Mouse (Mus musculus) heart, postnatal 0 days (tissue): ENCODE results near the gene Icmt. TPM values are rescaled to one million over a fixed set of nuclear protein-coding genes. Genes with fewer than 3 reads are reported as not detected.

Experiments
- ATAC-seq: fragments of 200-750 bp; cut with Nextera tagmentation; 2 replicates; pipeline ENCODE4 v1.8.0; 2017; ENCODE audit warnings: low read depth, moderate number of reproducible peaks, moderate library complexity; ENCODE audit not compliant: insufficient read depth
- DNase-seq: peaks from one replicate; pipeline ENCODE4 v3.0.0-alpha.2; 2016; ENCODE audit warnings: low spot score
- H3K27ac ChIP-seq: fragments of 300-500 bp; sonication (generic); 2 replicates; pipeline ENCODE4 v1.5.1; 2014; ENCODE audit warnings: low read depth, mild to moderate bottlenecking
- H3K27me3 ChIP-seq: fragments of 300-500 bp; sonication (generic); 2 replicates; pipeline ENCODE4 v1.6.1; 2014; ENCODE audit warnings: low read length, mixed read lengths; ENCODE audit not compliant: control insufficient read depth, insufficient read depth
- H3K36me3 ChIP-seq: fragments of 300-500 bp; sonication (generic); replicated peaks from 2 replicates; pipeline ENCODE4 v1.6.1; 2014; ENCODE audit warnings: low read length, mixed read lengths; ENCODE audit not compliant: control insufficient read depth, insufficient read depth
- H3K4me1 ChIP-seq: fragments of 300-500 bp; sonication (generic); 2 replicates; pipeline ENCODE4 v1.6.1; 2014; ENCODE audit warnings: antibody characterized with exemption; ENCODE audit not compliant: control insufficient read depth, insufficient read depth
- H3K4me2 ChIP-seq: fragments of 300-500 bp; sonication (generic); 2 replicates; pipeline ENCODE4 v1.6.1; 2014; ENCODE audit warnings: low read depth, mild to moderate bottlenecking, low read length, moderate library complexity
- H3K4me3 ChIP-seq: fragments of 300-500 bp; sonication (generic); 2 replicates; pipeline ENCODE4 v1.5.1; 2014; ENCODE audit warnings: low read depth, low read length
- H3K9ac ChIP-seq: fragments of 300-500 bp; sonication (generic); replicated peaks from 2 replicates; pipeline ENCODE4 v1.6.1; 2014; ENCODE audit warnings: low read depth, low read length, mixed read lengths
- H3K9me3 ChIP-seq: fragments of 300-500 bp; sonication (generic); replicated peaks from 2 replicates; pipeline ENCODE4 v1.6.1; 2016; ENCODE audit warnings: low read length; ENCODE audit not compliant: control insufficient read depth
- CTCF ChIP-seq: IDR thresholded peaks from 2 replicates; pipeline ENCODE4 v1.5.1; 2016; ENCODE audit warnings: antibody characterized with exemption, control low read depth, low read depth
- EP300 ChIP-seq: IDR thresholded peaks from 2 replicates; pipeline ENCODE4 v1.6.1; 2016; ENCODE audit warnings: antibody characterized with exemption, low read depth
- WGBS: fragments of 180-500 bp; shearing (Covaris S2); extraction: QIAGEN DNeasy Blood & Tissue Kit; methylation state at CpG from one replicate; pipeline ENCODE4 v1.1.7; 2014; 5-methylcytosine and 5-hydroxymethylcytosine counted together
- polyA plus RNA-seq: library from polyadenylated mRNA; unstranded; fragments of >200 nt; fragmentation: Nextera tagmentation; extraction: Ambion mirVana; gene quantifications from 2 replicates; pipeline ENCODE4 v1.2.1, GENCODE M21; 2015
- total RNA-seq: library from RNA; depleted of rRNA; stranded (reverse); fragments of >200 nt; gene quantifications from 2 replicates; pipeline ENCODE4 v1.2.3, GENCODE M21; 2014; ENCODE audit warnings: low replicate concordance

The Icmt gene
- total and polyA plus RNA-seq, 2 experiments from 2014 or later = 15.0 to 38.0 TPM

DNA sequence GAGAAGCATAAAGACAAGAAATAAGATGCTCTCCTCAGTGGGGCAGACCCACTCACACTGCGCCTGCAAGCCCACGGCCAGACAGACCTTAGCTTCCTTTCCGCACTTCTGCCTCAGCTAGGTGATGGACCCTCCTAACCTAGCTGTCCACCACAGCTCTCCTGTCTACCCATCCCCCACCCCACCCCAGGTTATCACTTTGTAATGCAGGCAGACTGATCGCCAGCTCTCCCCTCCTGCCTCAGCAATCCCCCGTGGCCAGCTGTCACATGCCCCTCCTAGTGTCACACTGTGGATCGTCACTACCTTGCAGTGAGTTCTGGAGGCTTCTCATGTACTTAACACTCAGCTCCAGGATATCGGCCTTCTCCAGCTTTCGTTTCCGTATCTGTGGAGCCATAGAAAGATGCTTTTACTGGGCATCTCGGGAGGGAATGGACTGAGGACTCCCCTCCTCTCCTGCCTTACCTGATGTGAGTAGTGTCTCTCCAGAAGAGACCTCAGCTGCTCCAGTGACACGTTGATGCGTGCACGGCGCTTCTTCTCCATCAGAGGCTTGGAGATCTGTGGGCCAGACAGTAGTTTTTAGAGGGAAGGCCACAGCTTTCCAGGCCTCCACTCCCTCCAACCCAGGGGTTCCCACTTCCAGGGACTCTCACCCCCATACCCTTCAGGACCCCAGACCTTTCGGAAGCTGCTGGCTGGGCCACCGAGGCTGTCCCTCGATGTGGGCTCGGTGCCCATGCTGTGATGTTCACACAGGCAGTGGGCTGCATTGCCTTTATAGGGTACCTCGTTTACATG, 9.5 kb upstream of the Icmt start:
- 0 out of 2 replicates have a peak, but pooled peaks cover 4% of the 10 kb centered on the region for H3K4me1 ChIP-seq
- 18% methylated on average over 19 of the region's 19 CpGs for WGBS
- no peak overlapping the region for H3K27ac ChIP-seq
- H3K9ac ChIP-seq = no peak overlapping the region
- H3K9me3 ChIP-seq = no peaks in the 10 kb centered on the region
- H3K4me3 ChIP-seq = no peak overlapping the region
- DNase-seq = no peak
- no peaks in the 10 kb centered on the region for H3K36me3 ChIP-seq
- no peak for TF ChIP-seq EP300
- TF ChIP-seq CTCF = no peak
- ATAC-seq = no peak
- peaks cover 84% of the 10 kb centered on the region for H3K27me3 ChIP-seq
- no peak overlapping the region for H3K4me2 ChIP-seq

DNA sequence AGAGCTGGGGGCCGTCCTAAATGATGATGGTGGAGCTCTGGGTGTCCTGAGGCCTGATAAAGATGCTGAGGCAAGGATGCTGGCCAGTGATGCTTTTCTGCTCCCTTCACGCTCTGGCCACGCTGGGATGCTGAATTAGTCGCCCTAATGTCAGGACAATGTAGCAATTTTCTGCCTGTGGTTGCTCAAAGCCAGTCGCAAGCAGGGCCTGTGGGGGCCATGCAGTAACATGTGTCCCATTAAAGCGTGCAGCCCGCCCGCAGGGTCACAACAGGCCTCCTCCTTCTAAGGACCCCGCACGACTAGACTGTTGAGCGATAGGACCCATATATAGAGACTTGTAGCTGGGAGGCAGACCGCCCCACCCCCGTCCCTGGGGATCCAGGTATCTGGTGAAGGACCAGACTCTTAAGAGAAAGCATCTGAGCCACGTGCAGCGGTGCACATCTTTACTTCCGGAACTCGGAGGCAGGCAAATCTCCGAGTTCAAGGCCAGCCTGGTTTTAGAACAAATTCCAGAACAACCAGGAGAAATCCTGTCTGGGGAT, 8.6 kb upstream of the Icmt start:
- DNase-seq = no peak
- WGBS = 58% methylated on average over 18 of the region's 18 CpGs
- Histone ChIP-seq H3K36me3 (no peaks in the 10 kb centered on the region), H3K27me3 (peaks cover 86% of the 10 kb centered on the region), H3K27ac (no peak overlapping the region), H3K4me3 (no peak overlapping the region), H3K4me2 (no peak overlapping the region), H3K9me3 (no peaks in the 10 kb centered on the region), H3K4me1 (0 out of 2 replicates have a peak, but pooled peaks cover 4% of the 10 kb centered on the region), H3K9ac (no peak overlapping the region)
- no peak for ATAC-seq
- TF ChIP-seq CTCF (no peak), EP300 (no peak)

DNA sequence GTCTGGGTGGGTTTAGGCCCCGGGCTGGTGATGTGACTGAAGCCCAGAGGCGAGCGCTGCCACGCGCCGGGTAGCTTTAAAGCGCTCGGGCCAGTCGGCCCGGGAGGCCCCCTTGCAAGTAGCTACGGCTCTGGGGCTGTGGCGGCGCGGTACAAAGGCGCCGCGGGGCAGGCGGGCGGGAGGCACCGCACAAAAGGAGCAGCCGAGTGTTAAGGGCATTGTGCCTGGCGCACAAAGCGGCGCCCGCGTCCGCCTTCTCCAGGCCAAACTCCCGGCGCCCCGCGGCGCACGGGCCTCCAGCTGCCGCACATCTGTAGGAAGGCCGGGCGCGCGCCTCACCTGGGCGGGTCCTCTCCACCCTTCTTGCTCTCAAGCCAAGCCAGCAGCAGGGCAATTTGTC, 6.6 kb upstream of the Icmt start:
- Histone ChIP-seq H3K9ac (no peak overlapping the region), H3K4me1 (0 out of 2 replicates have a peak, but pooled peaks cover 4% of the 10 kb centered on the region), H3K4me2 (0 out of 2 replicates have a peak overlapping the region, but pooled peaks have one; percentile 12), H3K36me3 (no peaks in the 10 kb centered on the region), H3K27ac (no peak overlapping the region), H3K27me3 (peaks cover 71% of the 10 kb centered on the region), H3K4me3 (peak overlapping the region; percentile 18; the same call in 1 of the 2 replicates), H3K9me3 (no peaks in the 10 kb centered on the region)
- TF ChIP-seq EP300 (no peak), CTCF (no peak)
- WGBS = 1% methylated on average over 33 of the region's 39 CpGs
- DNase-seq (no peak), ATAC-seq (no peak)

DNA sequence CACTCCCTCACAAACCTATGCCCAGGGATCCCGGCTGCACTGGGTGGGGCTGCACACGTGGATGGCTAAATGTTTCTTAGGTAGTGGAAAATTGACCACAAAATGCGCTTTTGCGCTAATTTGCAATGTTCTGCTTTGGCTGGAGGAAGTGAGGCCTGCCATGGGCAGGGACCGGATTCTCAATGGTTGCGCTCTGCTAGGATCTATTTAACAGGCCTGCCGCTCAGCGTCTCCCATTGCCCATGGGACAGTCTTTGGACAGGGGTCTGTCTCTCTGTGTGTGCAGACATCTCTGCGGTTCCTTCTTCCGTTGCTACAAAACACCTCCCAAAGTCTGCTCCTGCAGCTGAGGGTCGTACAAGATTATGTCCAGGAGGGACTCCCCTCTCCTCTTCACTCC, 6.0 kb upstream of the Icmt start:
- no peak overlapping the region for H3K27ac ChIP-seq
- WGBS = 31% methylated on average over 11 of the region's 11 CpGs
- H3K4me3 ChIP-seq = no peak overlapping the region

DNA sequence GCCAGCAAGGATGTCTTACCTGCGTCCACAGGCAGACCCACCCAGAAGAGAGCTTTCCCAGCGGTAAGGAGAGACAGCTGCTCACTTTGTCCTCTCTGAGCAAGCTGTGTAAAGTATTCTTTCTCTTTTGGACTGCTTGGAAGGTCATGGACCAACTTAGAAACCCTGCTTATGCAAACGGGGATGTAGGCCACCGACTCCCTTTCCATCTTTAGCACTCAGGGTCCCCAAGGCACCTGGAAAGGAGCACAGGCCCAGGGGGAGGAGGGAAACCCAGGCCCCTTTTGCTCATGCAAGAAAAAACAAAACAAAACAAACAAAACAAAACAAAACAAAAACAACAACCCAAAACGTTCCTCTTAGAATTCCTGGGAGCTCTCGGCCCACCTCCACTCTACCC, 5.5 kb upstream of the Icmt start, which contains the start of gene Hes3:
Gene Hes3, minus strand, starts transcription at position 101 of the 400 bp plus-strand sequence.
- WGBS = 37% methylated on average over 6 of the region's 6 CpGs
- peaks cover 61% of the 10 kb centered on the region for H3K27me3 ChIP-seq
- ATAC-seq = no peak
- H3K4me3 ChIP-seq = peak within 1 kb of the TSS; percentile 18; the same call in 1 of the 2 replicates
- H3K4me2 ChIP-seq = 0 out of 2 replicates have a peak within 1 kb of the TSS, but pooled peaks have one; percentile 12
- no peak within 1 kb of the TSS for H3K9ac ChIP-seq
- H3K27ac ChIP-seq = no peak within 1 kb of the TSS
- 0 out of 2 replicates have a peak, but pooled peaks cover 7% of the 10 kb centered on the region for H3K4me1 ChIP-seq
- DNase-seq = no peak
- no peaks in the 10 kb centered on the region for H3K36me3 ChIP-seq
- TF ChIP-seq CTCF (no peak), EP300 (no peak)
- no peaks in the 10 kb centered on the region for H3K9me3 ChIP-seq

More for the DNA sequence above, 6.0 kb upstream of the Icmt start:
- Histone ChIP-seq H3K9ac (no peak overlapping the region), H3K27me3 (peaks cover 67% of the 10 kb centered on the region), H3K36me3 (no peaks in the 10 kb centered on the region), H3K4me2 (no peak overlapping the region), H3K4me1 (0 out of 2 replicates have a peak, but pooled peaks cover 4% of the 10 kb centered on the region), H3K9me3 (no peaks in the 10 kb centered on the region)
- ATAC-seq (no peak), DNase-seq (no peak)
- no peak for TF ChIP-seq CTCF
- TF ChIP-seq EP300 = no peak
